Mouse (Mus musculus): ENCODE data around the gene Efhc1. TPM values are rescaled to one million over a fixed set of nuclear protein-coding genes. Genes with fewer than 3 reads are reported as not detected.

The Efhc1 gene
- polyA plus RNA-seq, 1 experiment from 2014 or later = 0.39 TPM

GRCm38 (mm10) chr1:20974341-20975135 is 23.1 kb downstream of the Efhc1 start:
- H3K27ac ChIP-seq (ENCODE audit: low read length) = no peak overlapping the region
- no peaks in the 10 kb centered on the region for H3K4me1 ChIP-seq (ENCODE audit: control insufficient read depth, low read depth, low read length)
- no peaks in the 10 kb centered on the region for H3K9me3 ChIP-seq (replicated peaks; ENCODE audit: control insufficient read depth, low read length)
- WGBS (ENCODE audit: insufficient replicate concordance) = 58% methylated on average over 9 of the region's 9 CpGs
- no peak overlapping the region for H3K9ac ChIP-seq (ENCODE audit: low read depth, low read length)
- no peaks in the 10 kb centered on the region for H3K36me3 ChIP-seq (ENCODE audit: control insufficient read depth, insufficient read depth)
- no peaks in the 10 kb centered on the region for H3K27me3 ChIP-seq (ENCODE audit: control insufficient read depth, insufficient read depth, low read depth, low read length)
- H3K4me3 ChIP-seq (ENCODE audit: low read depth, low read length) = no peak overlapping the region
- ATAC-seq (ENCODE audit: low read depth) = no peak
- no peak overlapping the region for H3K4me2 ChIP-seq (ENCODE audit: low read depth, low read length)

- Histone ChIP-seq H3K4me3 (ENCODE audit: low read depth, low read length) (no peak overlapping the region), H3K9me3 (replicated peaks; ENCODE audit: control insufficient read depth, low read length) (no peaks in the 10 kb centered on the region), H3K9ac (ENCODE audit: low read depth, low read length) (no peak overlapping the region), H3K36me3 (ENCODE audit: control insufficient read depth, insufficient read depth) (no peaks in the 10 kb centered on the region), H3K4me1 (ENCODE audit: control insufficient read depth, low read depth, low read length) (no peaks in the 10 kb centered on the region), H3K4me2 (ENCODE audit: low read depth, low read length) (no peak overlapping the region), H3K27ac (ENCODE audit: low read length) (no peak overlapping the region), H3K27me3 (ENCODE audit: control insufficient read depth, insufficient read depth, low read depth, low read length) (no peaks in the 10 kb centered on the region)
- WGBS (ENCODE audit: insufficient replicate concordance) = 46% methylated on average over 1 of the region's 1 CpGs
- no peak for ATAC-seq (ENCODE audit: low read depth)
These were observed 29.1 kb downstream of the Efhc1 start for GRCm38 (mm10) chr1:20980553-20980952.

GRCm38 (mm10) chr1:20981764-20982163 is 30.3 kb downstream of the Efhc1 start:
- Histone ChIP-seq H3K4me3 (ENCODE audit: low read depth, low read length) (no peak overlapping the region), H3K4me1 (ENCODE audit: control insufficient read depth, low read depth, low read length) (no peaks in the 10 kb centered on the region), H3K27ac (ENCODE audit: low read length) (no peak overlapping the region), H3K9ac (ENCODE audit: low read depth, low read length) (no peak overlapping the region), H3K27me3 (ENCODE audit: control insufficient read depth, insufficient read depth, low read depth, low read length) (no peaks in the 10 kb centered on the region), H3K36me3 (ENCODE audit: control insufficient read depth, insufficient read depth) (no peaks in the 10 kb centered on the region), H3K4me2 (ENCODE audit: low read depth, low read length) (no peak overlapping the region), H3K9me3 (replicated peaks; ENCODE audit: control insufficient read depth, low read length) (no peaks in the 10 kb centered on the region)
- ATAC-seq (ENCODE audit: low read depth) = no peak
- WGBS (ENCODE audit: insufficient replicate concordance) = 60% methylated on average over 6 of the region's 6 CpGs

- 41% methylated on average over 2 of the region's 2 CpGs for WGBS (ENCODE audit: insufficient replicate concordance)
These were observed 32.7 kb downstream of the Efhc1 start for GRCm38 (mm10) chr1:20984103-20984502.

GRCm38 (mm10) chr1:20984582-20984981 is 33.2 kb downstream of the Efhc1 start:
- H3K36me3 ChIP-seq (ENCODE audit: control insufficient read depth, insufficient read depth) = no peaks in the 10 kb centered on the region
- no peak for ATAC-seq (ENCODE audit: low read depth)
- no peak overlapping the region for H3K27ac ChIP-seq (ENCODE audit: low read length)
- no peaks in the 10 kb centered on the region for H3K9me3 ChIP-seq (replicated peaks; ENCODE audit: control insufficient read depth, low read length)
- 54% methylated on average over 4 of the region's 4 CpGs for WGBS (ENCODE audit: insufficient replicate concordance)
- H3K27me3 ChIP-seq (ENCODE audit: control insufficient read depth, insufficient read depth, low read depth, low read length) = no peaks in the 10 kb centered on the region
- H3K4me1 ChIP-seq (ENCODE audit: control insufficient read depth, low read depth, low read length) = no peaks in the 10 kb centered on the region
- no peak overlapping the region for H3K4me3 ChIP-seq (ENCODE audit: low read depth, low read length)
- H3K9ac ChIP-seq (ENCODE audit: low read depth, low read length) = no peak overlapping the region
- no peak overlapping the region for H3K4me2 ChIP-seq (ENCODE audit: low read depth, low read length)

More at GRCm38 (mm10) chr1:20984103-20984502, 32.7 kb downstream of the Efhc1 start:
- Histone ChIP-seq H3K4me1 (ENCODE audit: control insufficient read depth, low read depth, low read length) (no peaks in the 10 kb centered on the region), H3K4me3 (ENCODE audit: low read depth, low read length) (no peak overlapping the region), H3K27ac (ENCODE audit: low read length) (no peak overlapping the region), H3K27me3 (ENCODE audit: control insufficient read depth, insufficient read depth, low read depth, low read length) (no peaks in the 10 kb centered on the region), H3K4me2 (ENCODE audit: low read depth, low read length) (no peak overlapping the region), H3K9ac (ENCODE audit: low read depth, low read length) (no peak overlapping the region), H3K36me3 (ENCODE audit: control insufficient read depth, insufficient read depth) (no peaks in the 10 kb centered on the region), H3K9me3 (replicated peaks; ENCODE audit: control insufficient read depth, low read length) (no peaks in the 10 kb centered on the region)
- ATAC-seq (ENCODE audit: low read depth) = no peak

- WGBS (ENCODE audit: insufficient replicate concordance) = 34% methylated on average over 10 of the region's 10 CpGs
- no peak overlapping the region for H3K9ac ChIP-seq (ENCODE audit: low read depth, low read length)
These were observed 35.1 kb downstream of the Efhc1 start for GRCm38 (mm10) chr1:20986378-20987056.

GRCm38 (mm10) chr1:20989461-20990083 is 38.1 kb downstream of the Efhc1 start:
- Histone ChIP-seq H3K4me3 (ENCODE audit: low read depth, low read length) (no peak overlapping the region), H3K9ac (ENCODE audit: low read depth, low read length) (no peak overlapping the region), H3K4me2 (ENCODE audit: low read depth, low read length) (no peak overlapping the region), H3K4me1 (ENCODE audit: control insufficient read depth, low read depth, low read length) (no peaks in the 10 kb centered on the region), H3K9me3 (replicated peaks; ENCODE audit: control insufficient read depth, low read length) (no peaks in the 10 kb centered on the region), H3K27ac (ENCODE audit: low read length) (no peak overlapping the region), H3K36me3 (ENCODE audit: control insufficient read depth, insufficient read depth) (no peaks in the 10 kb centered on the region), H3K27me3 (ENCODE audit: control insufficient read depth, insufficient read depth, low read depth, low read length) (no peaks in the 10 kb centered on the region)
- ATAC-seq (ENCODE audit: low read depth) = no peak
- 59% methylated on average over 11 of the region's 11 CpGs for WGBS (ENCODE audit: insufficient replicate concordance)

More at GRCm38 (mm10) chr1:20986378-20987056, 35.1 kb downstream of the Efhc1 start:
- ATAC-seq (ENCODE audit: low read depth) = no peak
- H3K9me3 ChIP-seq (replicated peaks; ENCODE audit: control insufficient read depth, low read length) = no peaks in the 10 kb centered on the region
- no peaks in the 10 kb centered on the region for H3K4me1 ChIP-seq (ENCODE audit: control insufficient read depth, low read depth, low read length)
- H3K27me3 ChIP-seq (ENCODE audit: control insufficient read depth, insufficient read depth, low read depth, low read length) = no peaks in the 10 kb centered on the region
- H3K4me3 ChIP-seq (ENCODE audit: low read depth, low read length) = no peak overlapping the region
- H3K4me2 ChIP-seq (ENCODE audit: low read depth, low read length) = no peak overlapping the region
- H3K36me3 ChIP-seq (ENCODE audit: control insufficient read depth, insufficient read depth) = no peaks in the 10 kb centered on the region
- H3K27ac ChIP-seq (ENCODE audit: low read length) = no peak overlapping the region

- H3K27ac ChIP-seq (ENCODE audit: low read length) = no peak overlapping the region
- H3K9ac ChIP-seq (ENCODE audit: low read depth, low read length) = no peak overlapping the region
- WGBS (ENCODE audit: insufficient replicate concordance) = 33% methylated on average over 3 of the region's 3 CpGs
- no peak overlapping the region for H3K4me3 ChIP-seq (ENCODE audit: low read depth, low read length)
- H3K36me3 ChIP-seq (ENCODE audit: control insufficient read depth, insufficient read depth) = no peaks in the 10 kb centered on the region
- H3K4me2 ChIP-seq (ENCODE audit: low read depth, low read length) = no peak overlapping the region
- ATAC-seq (ENCODE audit: low read depth) = no peak
- no peaks in the 10 kb centered on the region for H3K4me1 ChIP-seq (ENCODE audit: control insufficient read depth, low read depth, low read length)
- no peaks in the 10 kb centered on the region for H3K9me3 ChIP-seq (replicated peaks; ENCODE audit: control insufficient read depth, low read length)
- H3K27me3 ChIP-seq (ENCODE audit: control insufficient read depth, insufficient read depth, low read depth, low read length) = no peaks in the 10 kb centered on the region
These were observed 42.3 kb downstream of the Efhc1 start for GRCm38 (mm10) chr1:20993690-20994089.

GRCm38 (mm10) chr1:20994338-20994737 is 42.9 kb downstream of the Efhc1 start:
- H3K27ac ChIP-seq (ENCODE audit: low read length) = no peak overlapping the region
- H3K9me3 ChIP-seq (replicated peaks; ENCODE audit: control insufficient read depth, low read length) = no peaks in the 10 kb centered on the region
- H3K4me3 ChIP-seq (ENCODE audit: low read depth, low read length) = no peak overlapping the region
- 35% methylated on average over 5 of the region's 5 CpGs for WGBS (ENCODE audit: insufficient replicate concordance)
- H3K9ac ChIP-seq (ENCODE audit: low read depth, low read length) = no peak overlapping the region
- no peaks in the 10 kb centered on the region for H3K36me3 ChIP-seq (ENCODE audit: control insufficient read depth, insufficient read depth)
- ATAC-seq (ENCODE audit: low read depth) = no peak
- H3K27me3 ChIP-seq (ENCODE audit: control insufficient read depth, insufficient read depth, low read depth, low read length) = no peaks in the 10 kb centered on the region
- H3K4me2 ChIP-seq (ENCODE audit: low read depth, low read length) = no peak overlapping the region
- H3K4me1 ChIP-seq (ENCODE audit: control insufficient read depth, low read depth, low read length) = no peaks in the 10 kb centered on the region
